Mouse (Mus musculus): ENCODE data around the gene Ints7.
A peak's percentile ranks its signal among the peaks of the same experiment; 100 is the strongest.

GRCm38 (mm10) chr1:191559779-191560178 is 15.7 kb upstream of the Ints7 start:
- no peak for TF ChIP-seq CTCF (IDR thresholded peaks at IDR 0.05; ENCODE audit: low read depth)
- TF ChIP-seq EP300 (IDR thresholded peaks at IDR 0.05; ENCODE audit: low read depth) = 0 out of 2 replicates have a peak, but pooled peaks have one; percentile 10
